Mouse (Mus musculus) heart, embryonic 13.5 days (tissue): Measurements from ENCODE around the gene Nectin3. TPM values are rescaled to one million over a fixed set of nuclear protein-coding genes. Genes with fewer than 3 reads are reported as not detected.

Experiments used
- ATAC-seq: fragments of 200-750 bp; cut with Nextera tagmentation; 2 replicates; pipeline ENCODE4 v1.8.0; 2017; ENCODE audit warnings: moderate TSS enrichment; ENCODE audit not compliant: insufficient number of reproducible peaks, low FRiP score, low TSS enrichment; ENCODE audit errors: extremely low read depth
- H3K27ac ChIP-seq: fragments of 300-500 bp; sonication (generic); replicated peaks from 2 replicates; pipeline ENCODE4 v1.5.1; 2015; ENCODE audit warnings: moderate library complexity, mild to moderate bottlenecking, inconsistent platforms
- H3K27me3 ChIP-seq: fragments of 300-500 bp; sonication (generic); replicated peaks from 2 replicates; pipeline ENCODE4 v1.6.1; 2015; ENCODE audit warnings: mild to moderate bottlenecking, inconsistent platforms
- H3K36me3 ChIP-seq: fragments of 300-500 bp; sonication (generic); 2 replicates; pipeline ENCODE4 v1.6.1; 2015; ENCODE audit warnings: mild to moderate bottlenecking, inconsistent platforms
- H3K4me1 ChIP-seq: fragments of 300-500 bp; sonication (generic); 2 replicates; pipeline ENCODE4 v1.6.1; 2015; ENCODE audit warnings: inconsistent platforms
- H3K4me2 ChIP-seq: fragments of 300-500 bp; sonication (generic); 2 replicates; pipeline ENCODE4 v1.6.1; 2015; ENCODE audit warnings: inconsistent platforms, mild to moderate bottlenecking, moderate library complexity
- H3K4me3 ChIP-seq: fragments of 300-500 bp; sonication (generic); 2 replicates; pipeline ENCODE4 v1.5.1; 2015; ENCODE audit warnings: moderate library complexity, mild to moderate bottlenecking, inconsistent platforms
- H3K9ac ChIP-seq: fragments of 300-500 bp; sonication (generic); 2 replicates; pipeline ENCODE4 v1.6.1; 2015; ENCODE audit warnings: inconsistent platforms, mild to moderate bottlenecking, moderate library complexity
- H3K9me3 ChIP-seq: fragments of 300-500 bp; sonication (generic); 2 replicates; pipeline ENCODE4 v1.6.1; 2016; ENCODE audit warnings: inconsistent platforms
- WGBS: fragments of 180-500 bp; shearing (Covaris S2); methylation state at CpG from one replicate; pipeline ENCODE4 v1.1.7; 2015; ENCODE audit warnings: mixed read lengths; 5-methylcytosine and 5-hydroxymethylcytosine counted together
- polyA plus RNA-seq: library from polyadenylated mRNA; unstranded; fragments of >200 nt; fragmentation: Nextera tagmentation; extraction: Ambion mirVana; gene quantifications from 2 replicates; pipeline ENCODE4 v1.2.1, GENCODE M21; 2015

Gene Nectin3
- polyA plus RNA-seq, 1 experiment from 2014 or later: 12.9 TPM

DNA sequence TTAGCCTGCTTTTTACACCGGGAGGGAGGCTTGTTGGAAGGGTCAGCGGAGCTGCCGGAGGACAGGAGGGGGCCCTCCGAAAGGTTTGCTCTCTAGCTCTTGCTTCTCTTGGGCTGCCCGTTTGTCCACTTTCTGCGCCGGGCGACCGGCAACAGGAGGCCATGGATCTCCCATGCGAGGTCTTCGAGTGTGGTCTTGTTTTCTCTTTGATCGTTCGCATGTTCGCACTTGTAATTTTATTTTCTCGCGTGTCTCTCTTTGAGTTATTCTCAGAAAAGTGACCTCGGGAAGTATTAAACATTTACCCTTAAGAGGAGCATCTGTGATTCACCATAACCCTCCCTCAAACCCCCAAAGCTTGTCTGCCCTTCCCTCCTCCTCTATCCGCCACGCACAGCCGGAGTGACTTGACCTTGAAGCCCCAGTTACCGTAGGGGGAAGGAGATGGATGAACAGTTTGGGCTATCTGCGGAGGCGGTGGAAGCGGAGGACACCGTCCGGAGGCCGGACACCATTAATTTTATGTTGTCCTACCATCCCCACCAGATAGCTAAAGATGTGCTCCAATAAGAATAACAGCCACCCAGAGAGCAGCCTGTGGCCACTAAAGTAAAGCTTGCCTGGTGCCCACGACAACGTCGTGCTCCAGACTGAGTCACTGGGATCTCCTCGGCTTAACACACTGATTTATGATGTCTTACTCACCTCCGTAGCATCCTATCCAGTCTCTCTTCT lies 472 bp downstream of the Nectin3 start:
- Histone ChIP-seq H3K4me3 (peak overlapping the region; percentile 92), H3K4me1 (peaks cover 30% of the 10 kb centered on the region)
- under 1% methylated on average over 32 of the region's 32 CpGs for WGBS

DNA sequence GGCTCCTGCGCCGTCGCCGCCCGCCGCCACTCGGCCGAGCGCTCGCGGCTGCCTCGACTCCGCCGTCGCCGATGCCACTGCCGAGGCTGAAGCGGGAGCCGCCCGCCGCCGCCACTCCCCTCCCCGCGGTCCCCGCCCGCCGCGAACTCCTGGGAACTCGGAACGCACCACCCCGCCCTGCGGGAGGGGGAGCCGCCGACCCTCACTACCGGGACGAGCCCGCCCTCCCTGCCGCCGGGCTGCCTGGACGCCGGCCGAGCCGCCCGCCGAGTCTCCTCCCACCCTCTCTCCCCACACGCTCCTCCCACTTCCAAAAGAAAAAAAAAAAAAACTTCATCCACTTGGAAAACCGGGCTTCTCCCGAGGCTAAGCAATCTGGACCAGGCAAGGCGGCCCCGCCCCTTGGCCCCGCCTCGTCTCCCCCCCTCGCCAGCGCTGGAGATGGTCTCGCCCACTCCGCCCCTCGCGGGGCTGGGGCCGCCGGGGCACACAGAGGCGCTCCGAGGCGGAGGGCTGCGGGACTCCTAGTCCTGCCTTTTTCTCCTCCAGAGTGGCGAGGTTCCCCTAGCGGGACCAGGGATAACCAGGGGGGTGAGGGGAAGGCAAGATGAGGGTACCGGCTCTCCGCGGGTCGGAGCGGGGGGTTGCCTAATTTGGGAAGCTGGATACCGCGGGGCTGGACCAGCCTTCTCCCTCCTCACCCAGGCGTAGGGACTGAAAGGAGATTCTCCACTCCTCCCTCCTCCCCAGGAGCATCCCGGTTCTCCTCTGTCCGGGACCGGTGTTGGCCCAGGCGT lies 1.2 kb downstream of the Nectin3 start:
- Histone ChIP-seq H3K4me3 (peak overlapping the region; percentile 92), H3K9me3 (no peaks in the 10 kb centered on the region), H3K36me3 (peaks cover 1% of the 10 kb centered on the region; the same call in 1 of the 2 replicates), H3K27ac (peak overlapping the region; percentile 99), H3K4me1 (peaks cover 34% of the 10 kb centered on the region), H3K27me3 (no peaks in the 10 kb centered on the region), H3K4me2 (peak overlapping the region; percentile 95), H3K9ac (peak overlapping the region; percentile 99)
- under 1% methylated on average over 50 of the region's 78 CpGs for WGBS
- ATAC-seq: peak; percentile 90

More for the DNA sequence above, 472 bp downstream of the Nectin3 start:
- Histone ChIP-seq H3K36me3 (no peaks in the 10 kb centered on the region), H3K27me3 (no peaks in the 10 kb centered on the region), H3K9ac (peak overlapping the region; percentile 82), H3K27ac (peak overlapping the region; percentile 99), H3K9me3 (no peaks in the 10 kb centered on the region), H3K4me2 (peak overlapping the region; percentile 95)
- ATAC-seq: no peak

DNA sequence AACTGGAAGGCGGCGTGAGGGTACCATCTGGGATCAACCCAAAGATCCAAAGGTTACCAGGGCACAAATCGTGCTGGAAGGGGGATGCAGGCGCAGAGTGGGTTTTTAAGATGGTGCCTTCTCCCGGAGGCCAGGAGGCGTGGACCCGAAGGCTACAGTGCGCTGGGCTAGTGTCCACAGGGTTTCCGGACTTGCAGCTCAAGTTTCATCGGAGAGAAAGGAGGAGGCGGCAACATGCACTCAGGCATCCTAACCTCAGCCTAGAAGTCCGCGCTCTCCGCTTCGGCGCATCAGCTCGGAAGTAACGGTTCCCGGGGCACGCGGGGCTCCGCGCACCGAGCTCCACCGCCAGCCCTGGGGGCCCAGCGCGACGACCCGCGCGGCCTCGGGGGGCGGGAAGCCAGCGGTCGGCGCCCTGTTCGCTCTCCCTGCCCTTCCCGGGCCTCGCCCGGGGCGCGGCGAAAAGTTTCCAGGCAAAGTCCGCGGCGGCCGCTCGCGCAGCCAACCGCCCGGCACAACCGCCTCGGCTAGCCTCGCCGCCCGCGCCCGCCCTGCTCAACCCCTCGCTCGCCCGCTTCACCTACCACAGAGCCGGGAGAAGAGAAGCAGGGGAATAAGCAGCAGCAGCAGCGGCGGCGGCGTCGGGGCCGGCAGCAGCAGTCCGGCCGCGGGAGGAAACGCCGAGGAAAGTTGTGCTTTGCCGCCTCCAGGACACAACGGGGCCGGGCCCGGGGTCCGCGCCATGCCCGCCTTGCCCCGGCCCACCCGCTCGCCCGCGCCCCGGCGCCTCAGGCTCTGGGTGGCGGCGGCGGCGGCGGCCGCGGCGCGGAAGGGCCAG lies 2.1 kb downstream of the Nectin3 start:
- Histone ChIP-seq H3K27ac (peak overlapping the region; percentile 99), H3K4me3 (peak overlapping the region; percentile 92), H3K27me3 (no peaks in the 10 kb centered on the region), H3K4me2 (peak overlapping the region; percentile 95), H3K36me3 (peaks cover 3% of the 10 kb centered on the region; the same call in 1 of the 2 replicates), H3K9me3 (no peaks in the 10 kb centered on the region), H3K9ac (peak overlapping the region; percentile 99), H3K4me1 (peaks cover 34% of the 10 kb centered on the region)
- under 1% methylated on average over 79 of the region's 96 CpGs for WGBS
- peak; percentile 8; the same call in 1 of the 2 replicates for ATAC-seq

DNA sequence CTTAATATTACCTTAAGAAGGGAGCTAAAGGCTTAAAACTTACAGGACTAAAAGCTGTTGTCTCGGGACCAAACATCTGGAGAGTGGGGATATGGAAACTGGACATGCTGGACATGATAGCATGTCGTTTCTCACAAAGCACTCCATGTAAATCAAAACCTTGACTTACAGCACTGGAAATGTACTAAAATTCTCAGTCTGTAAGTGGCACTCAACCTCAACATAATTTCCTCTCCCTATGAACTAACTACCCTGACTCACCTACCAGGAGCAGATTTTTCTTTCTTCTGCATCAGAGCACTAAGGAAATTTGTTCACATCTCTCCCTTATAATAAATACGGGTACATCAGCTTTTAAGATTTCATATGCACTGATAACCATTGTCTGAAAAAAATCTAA lies 3.1 kb downstream of the Nectin3 start:
- Histone ChIP-seq H3K9me3 (no peaks in the 10 kb centered on the region), H3K9ac (peak overlapping the region; percentile 99), H3K36me3 (peaks cover 3% of the 10 kb centered on the region; the same call in 1 of the 2 replicates), H3K4me3 (peak overlapping the region; percentile 92), H3K27me3 (no peaks in the 10 kb centered on the region), H3K4me1 (peaks cover 34% of the 10 kb centered on the region), H3K4me2 (peak overlapping the region; percentile 95), H3K27ac (0 out of 2 replicates have a peak overlapping the region, but pooled peaks have one; percentile 5)
- ATAC-seq: no peak
- 19% methylated on average over 3 of the region's 3 CpGs for WGBS

DNA sequence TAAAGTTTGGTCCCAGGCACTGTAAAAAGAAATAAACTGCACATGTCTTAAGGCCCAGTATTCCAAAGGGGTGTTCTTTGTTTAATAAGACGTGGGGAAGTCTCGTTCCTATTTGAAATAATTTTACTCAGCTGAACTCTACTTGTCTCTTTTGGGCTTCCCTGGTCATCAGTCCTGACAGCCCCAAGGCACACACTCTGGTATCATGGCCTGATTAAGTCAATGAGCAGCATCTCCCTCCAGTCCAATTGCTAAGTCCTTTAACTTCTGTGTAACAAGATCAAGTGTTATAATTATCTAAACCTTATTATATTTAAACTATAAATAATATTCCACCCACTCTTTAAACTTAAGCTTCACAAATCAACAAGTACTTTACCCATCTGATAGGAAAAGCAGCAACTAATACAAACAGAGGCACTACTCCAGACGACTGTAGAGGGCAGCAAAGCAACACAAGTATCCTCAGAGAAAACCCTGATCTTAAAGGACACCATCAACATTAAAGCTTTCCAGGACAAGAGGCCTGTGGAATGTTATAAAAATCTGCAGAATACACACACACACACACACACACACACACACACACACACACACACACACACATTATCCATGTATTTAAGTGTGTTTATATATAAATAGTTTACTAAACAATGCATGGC lies 10.8 kb downstream of the Nectin3 start:
- Histone ChIP-seq H3K27me3 (no peaks in the 10 kb centered on the region), H3K36me3 (peaks cover 3% of the 10 kb centered on the region; the same call in 1 of the 2 replicates), H3K9ac (no peak overlapping the region), H3K9me3 (no peaks in the 10 kb centered on the region), H3K4me2 (no peak overlapping the region), H3K4me1 (peaks cover 28% of the 10 kb centered on the region), H3K4me3 (no peak overlapping the region), H3K27ac (no peak overlapping the region)
- 49% methylated on average over 3 of the region's 3 CpGs for WGBS
- ATAC-seq: no peak

DNA sequence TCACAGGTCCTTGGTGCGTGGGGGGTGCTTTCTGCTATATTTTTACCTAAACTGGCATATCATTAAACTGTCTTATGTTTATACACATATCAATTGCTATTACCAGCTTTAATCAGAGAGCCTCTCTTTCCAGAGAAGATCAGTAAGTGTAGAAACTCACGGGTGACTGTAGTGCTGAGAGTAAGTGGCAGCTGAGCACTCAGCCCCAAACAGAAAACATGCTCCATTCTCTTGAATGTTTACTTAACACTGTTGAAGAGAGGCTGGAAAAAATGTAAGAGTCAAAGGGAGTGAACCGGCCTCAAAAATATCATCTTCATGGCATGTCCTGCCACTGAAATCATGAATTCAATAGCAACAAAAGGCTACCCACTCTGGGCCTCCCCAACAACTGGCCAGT lies 21.0 kb downstream of the Nectin3 start:
- Histone ChIP-seq H3K9me3 (no peaks in the 10 kb centered on the region), H3K4me1 (peaks cover 10% of the 10 kb centered on the region), H3K9ac (no peak overlapping the region), H3K4me2 (no peak overlapping the region), H3K27ac (0 out of 2 replicates have a peak overlapping the region, but pooled peaks have one; percentile 8), H3K36me3 (peaks cover 4% of the 10 kb centered on the region; the same call in 1 of the 2 replicates), H3K4me3 (no peak overlapping the region), H3K27me3 (no peaks in the 10 kb centered on the region)
- no peak for ATAC-seq
- 62% methylated on average over 3 of the region's 3 CpGs for WGBS

DNA sequence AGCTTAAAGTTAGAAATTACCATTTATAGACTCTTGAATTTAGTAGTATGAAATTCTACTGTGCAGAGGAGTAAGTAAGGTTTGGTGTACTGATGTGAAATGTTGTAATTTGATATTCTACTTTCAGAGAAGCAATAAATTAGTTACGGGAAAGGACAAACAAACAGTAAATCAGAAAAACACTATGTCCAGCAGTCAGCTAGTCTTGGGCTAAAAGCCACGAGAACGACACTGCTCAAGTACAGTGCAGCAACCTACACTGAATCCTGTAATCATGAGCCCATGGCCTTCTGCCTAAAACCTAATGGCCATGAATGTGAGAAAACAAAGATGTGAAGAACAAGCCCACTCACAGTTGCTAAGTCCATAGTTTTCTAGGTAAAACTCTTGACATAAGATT lies 46.9 kb downstream of the Nectin3 start:
- H3K4me1 ChIP-seq: no peaks in the 10 kb centered on the region
- H3K27ac ChIP-seq: no peak overlapping the region
- no peak for ATAC-seq
- no peaks in the 10 kb centered on the region for H3K9me3 ChIP-seq
- peaks cover 29% of the 10 kb centered on the region for H3K36me3 ChIP-seq
- WGBS: 86% methylated on average over 3 of the region's 3 CpGs
- H3K9ac ChIP-seq: no peak overlapping the region
- no peak overlapping the region for H3K4me2 ChIP-seq
- H3K4me3 ChIP-seq: no peak overlapping the region
- H3K27me3 ChIP-seq: no peaks in the 10 kb centered on the region

DNA sequence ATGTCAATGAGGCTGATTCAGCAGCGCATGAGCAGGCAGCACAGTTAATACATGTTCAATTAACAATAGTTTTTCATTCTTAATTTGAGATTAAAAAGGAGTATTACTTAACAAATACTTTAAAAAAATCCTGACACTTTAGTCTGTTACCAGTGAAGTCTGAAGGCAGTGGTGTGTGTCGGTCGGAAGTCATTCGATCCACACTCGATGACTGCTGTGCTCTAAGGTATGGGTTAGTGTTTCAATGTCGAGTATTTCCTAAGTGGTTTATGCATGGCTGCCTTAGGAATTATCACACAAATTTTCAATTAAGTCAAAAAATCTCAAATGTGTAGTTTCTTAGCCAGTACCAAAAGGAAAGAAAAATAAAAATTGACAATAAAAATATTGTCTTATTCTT lies 49.3 kb downstream of the Nectin3 start:
- H3K27me3 ChIP-seq: no peaks in the 10 kb centered on the region
- no peaks in the 10 kb centered on the region for H3K4me1 ChIP-seq
- ATAC-seq: no peak
- 87% methylated on average over 6 of the region's 6 CpGs for WGBS
- no peak overlapping the region for H3K4me3 ChIP-seq
- no peak overlapping the region for H3K4me2 ChIP-seq
- no peak overlapping the region for H3K27ac ChIP-seq
- H3K36me3 ChIP-seq: peaks cover 22% of the 10 kb centered on the region
- H3K9ac ChIP-seq: no peak overlapping the region
- no peaks in the 10 kb centered on the region for H3K9me3 ChIP-seq

DNA sequence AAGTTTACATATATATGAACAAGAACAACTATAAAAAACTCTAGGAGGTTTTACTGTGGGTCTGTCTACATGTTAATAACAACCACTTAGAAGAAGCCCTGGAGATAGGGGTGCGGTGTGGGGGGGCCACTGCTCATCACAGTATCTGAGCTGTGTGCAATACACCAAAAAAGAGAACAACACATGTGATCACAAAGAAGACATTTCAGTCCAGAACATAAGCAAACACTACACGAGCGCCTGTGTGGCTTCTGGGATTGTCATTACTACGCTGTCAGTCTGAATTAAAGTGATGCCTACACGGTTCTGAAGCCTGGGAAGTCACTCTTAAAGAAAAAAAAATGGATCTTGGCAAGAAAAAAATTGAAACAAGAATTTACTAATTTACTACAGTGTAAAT lies 67.0 kb downstream of the Nectin3 start:
- H3K27ac ChIP-seq: no peak overlapping the region
- no peak overlapping the region for H3K9ac ChIP-seq
- no peak overlapping the region for H3K4me3 ChIP-seq
- no peaks in the 10 kb centered on the region for H3K27me3 ChIP-seq
- H3K9me3 ChIP-seq: no peaks in the 10 kb centered on the region
- no peak for ATAC-seq
- no peaks in the 10 kb centered on the region for H3K4me1 ChIP-seq
- no peak overlapping the region for H3K4me2 ChIP-seq
- H3K36me3 ChIP-seq: peaks cover 30% of the 10 kb centered on the region
- 83% methylated on average over 5 of the region's 5 CpGs for WGBS

DNA sequence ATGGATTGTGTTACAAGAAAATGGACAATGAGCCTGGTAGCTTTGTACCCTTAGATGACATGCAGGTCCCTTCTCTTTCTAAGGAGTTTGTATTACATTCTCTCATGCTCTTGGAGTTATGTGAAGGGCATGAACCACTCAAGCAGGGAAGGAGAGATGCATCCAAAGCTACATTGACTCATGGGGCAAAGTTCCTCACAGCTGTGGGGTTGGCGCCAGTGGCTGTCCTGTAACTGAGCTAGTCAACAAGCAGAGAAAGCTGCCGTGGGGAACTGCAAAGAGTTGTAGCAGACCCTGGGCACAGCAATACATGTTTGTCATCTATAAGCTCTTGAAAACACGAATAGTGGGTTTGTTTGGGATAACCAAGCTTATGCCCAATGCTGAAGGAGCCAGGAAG lies 82.1 kb downstream of the Nectin3 start:
- H3K9me3 ChIP-seq: no peaks in the 10 kb centered on the region
- no peak overlapping the region for H3K27ac ChIP-seq
- no peak overlapping the region for H3K4me2 ChIP-seq
- no peak overlapping the region for H3K4me3 ChIP-seq
- WGBS: 84% methylated on average over 3 of the region's 3 CpGs
- ATAC-seq: no peak
- no peak overlapping the region for H3K9ac ChIP-seq
- H3K36me3 ChIP-seq: peaks cover 30% of the 10 kb centered on the region
- no peaks in the 10 kb centered on the region for H3K27me3 ChIP-seq
- peaks cover 15% of the 10 kb centered on the region for H3K4me1 ChIP-seq
